In the genomic region with DNA sequence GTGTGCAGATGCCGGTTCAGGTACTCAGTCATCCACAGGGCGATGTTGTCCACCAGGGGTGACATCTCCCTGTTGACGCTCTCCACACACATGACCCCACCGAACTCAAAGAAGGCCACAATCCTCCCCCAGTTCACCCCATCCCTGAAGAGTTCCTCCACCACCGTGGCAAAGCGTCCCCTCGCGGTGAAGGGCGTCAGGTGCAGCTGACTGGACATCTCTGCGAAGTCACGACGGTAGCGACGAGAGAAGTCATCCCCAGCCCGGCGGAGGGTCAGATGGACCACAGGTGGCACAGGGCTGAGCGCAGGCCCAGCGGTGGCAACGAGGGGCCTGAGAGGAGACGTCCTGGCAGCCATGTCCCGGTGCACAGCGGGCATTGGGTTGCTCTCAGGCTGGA, we compare ENCODE assay signal across 8 mouse cellular contexts. TPM values are rescaled to one million over a fixed set of nuclear protein-coding genes. Genes with fewer than 3 reads are reported as not detected.
DNase-seq lines count a peak whose midpoint lies in the region; ATAC-seq and TF ChIP-seq lines count a peak whose summit lies in the region.

No protein-coding gene starts in this region.

- peak overlapping the region; percentile 68 for H3K9ac ChIP-seq in intestine, embryonic 16.5 days (ENCODE audit: low read depth, low read length)
- peak overlapping the region; percentile 57 for H3K9ac ChIP-seq in liver, adult 2 months (ENCODE audit: low read depth, low read length)
- peak overlapping the region; percentile 96 for H3K9ac ChIP-seq in midbrain, embryonic 15.5 days

- H3K4me2 ChIP-seq in intestine, embryonic 16.5 days (ENCODE audit: low read depth, low read length), result peak overlapping the region; percentile 96
- H3K4me2 ChIP-seq in midbrain, embryonic 15.5 days, result peak overlapping the region; percentile 92

- peaks cover 19% of the 10 kb centered on the region for H3K4me1 ChIP-seq in intestine, embryonic 16.5 days (ENCODE audit: control insufficient read depth, insufficient read depth, low read length)
- H3K4me1 ChIP-seq in liver, adult 2 months (ENCODE audit: control insufficient read depth, insufficient read depth, low read length), result no peaks in the 10 kb centered on the region; the same call in 1 of the 2 replicates
- H3K4me1 ChIP-seq in midbrain, embryonic 15.5 days, result peaks cover 34% of the 10 kb centered on the region

- 7% methylated on average over 22 of the region's 22 CpGs for WGBS in intestine, embryonic 16.5 days
- 10% methylated on average over 22 of the region's 22 CpGs for WGBS in liver, adult 2 months
- WGBS in midbrain, embryonic 15.5 days, result 7% methylated on average over 22 of the region's 22 CpGs

- no peak for TF ChIP-seq POLR2A in liver, adult 2 months (IDR thresholded peaks at IDR 0.05; ENCODE audit: extremely low read depth, insufficient read depth, low read length)

- peak; percentile 69 for DNase-seq in adrenal gland, postnatal 10 days
- DNase-seq in embryo, embryonic 10.5 days (ENCODE audit: low spot score), result peak; percentile 59
- peak; percentile 62 to 78 for DNase-seq in heart, adult 18-20 months
- DNase-seq in liver, adult 2 months (ENCODE audit: extremely low read depth, low read depth, low spot score), result no peak
- DNase-seq in spleen, adult 18-20 months, result peak; percentile 73 to 79

- no peaks in the 10 kb centered on the region for H3K9me3 ChIP-seq in intestine, embryonic 16.5 days (ENCODE audit: control insufficient read depth, low read length)
- H3K9me3 ChIP-seq in midbrain, embryonic 15.5 days, result no peaks in the 10 kb centered on the region

- no peaks in the 10 kb centered on the region for H3K79me2 ChIP-seq in liver, adult 2 months (ENCODE audit: control insufficient read depth, insufficient read depth, low read length)

- ATAC-seq in intestine, embryonic 16.5 days, result no peak
- ATAC-seq in midbrain, embryonic 15.5 days (replicated peaks), result no peak
- no peak for ATAC-seq in erythroid progenitor cell, adult 5-6 weeks (replicated peaks; ENCODE audit: low FRiP score, poor library complexity, severe bottlenecking)

- peak overlapping the region; percentile 75 for H3K4me3 ChIP-seq in intestine, embryonic 16.5 days (ENCODE audit: low read length)
- H3K4me3 ChIP-seq in liver, adult 2 months (ENCODE audit: insufficient read depth, low read depth, low read length), result peak overlapping the region; percentile 65
- peak overlapping the region; percentile 68 for H3K4me3 ChIP-seq in midbrain, embryonic 15.5 days

- peak overlapping the region; percentile 28; the same call in 1 of the 2 replicates for H3K27ac ChIP-seq in intestine, embryonic 16.5 days (ENCODE audit: low read length)
- no peak overlapping the region for H3K27ac ChIP-seq in liver, adult 2 months (replicated peaks; ENCODE audit: insufficient read depth, low read depth, low read length)
- no peak overlapping the region for H3K27ac ChIP-seq in midbrain, embryonic 15.5 days

- TF ChIP-seq CTCF in liver, adult 2 months (IDR thresholded peaks at IDR 0.05; ENCODE audit: low read depth, low read length), result peak; percentile 73

- H3K36me3 ChIP-seq in intestine, embryonic 16.5 days (ENCODE audit: control insufficient read depth, insufficient read depth, low read length), result no peaks in the 10 kb centered on the region
- no peaks in the 10 kb centered on the region for H3K36me3 ChIP-seq in liver, adult 2 months (ENCODE audit: control insufficient read depth, insufficient read depth, low read length)
- H3K36me3 ChIP-seq in midbrain, embryonic 15.5 days (replicated peaks), result no peaks in the 10 kb centered on the region

- no peaks in the 10 kb centered on the region for H3K27me3 ChIP-seq in intestine, embryonic 16.5 days (replicated peaks; ENCODE audit: control insufficient read depth, insufficient read depth, low read length)
- peaks cover 5% of the 10 kb centered on the region; the same call in 1 of the 2 replicates for H3K27me3 ChIP-seq in liver, adult 2 months (ENCODE audit: control insufficient read depth, insufficient read depth, low read length)
- H3K27me3 ChIP-seq in midbrain, embryonic 15.5 days (replicated peaks), result no peaks in the 10 kb centered on the region

RNA-seq across cellular contexts. Expression of gene Bcl2, which starts 1.7 kb away (rescaled TPM):
- 1 to 10 TPM; 6.1 to 8.8 TPM for total RNA-seq in adrenal gland, postnatal 10 days (2021)
- 1 to 10 TPM; 5.5 to 6.1 TPM for total RNA-seq in heart, adult 18-20 months (2021)
- polyA plus RNA-seq in intestine, embryonic 16.5 days (2015; fragmentation: Nextera tagmentation; extraction: Ambion mirVana), result 10.1 and 11.9 TPM in 2 replicates
- total RNA-seq in liver, adult 2 months (2014; rRNA removed), result 1.5 and 2.0 TPM in 2 replicates
- polyA plus RNA-seq in liver, adult 2 months (2012; rRNA removed), result 0.26 and 0.35 TPM in 2 replicates
- 15.6 and 15.7 TPM in 2 replicates for polyA plus RNA-seq in midbrain, embryonic 15.5 days (2015; fragmentation: Nextera tagmentation; extraction: Ambion mirVana)
- total RNA-seq in erythroid progenitor cell, adult 5-6 weeks (2015; ENCODE audit: low replicate concordance), result 3.6 and 6.7 TPM in 2 replicates
- 1.1 and 1.9 TPM in 2 replicates for total RNA-seq in erythroid progenitor cell, adult 5-6 weeks (2017; ENCODE audit: low replicate concordance)

RNA-seq across cellular contexts. Expression of gene Kdsr, which starts 47.2 kb away (rescaled TPM):
- total RNA-seq in adrenal gland, postnatal 10 days (2021), result 10 to 100 TPM; 24.2 to 25.3 TPM
- 1 to 10 TPM; 5.0 to 6.7 TPM for total RNA-seq in heart, adult 18-20 months (2021)
- polyA plus RNA-seq in intestine, embryonic 16.5 days (2015; fragmentation: Nextera tagmentation; extraction: Ambion mirVana), result 14.9 and 17.1 TPM in 2 replicates
- 10.4 and 11.4 TPM in 2 replicates for total RNA-seq in liver, adult 2 months (2014; rRNA removed)
- polyA plus RNA-seq in liver, adult 2 months (2012; rRNA removed), result 10.3 and 10.5 TPM in 2 replicates
- polyA plus RNA-seq in midbrain, embryonic 15.5 days (2015; fragmentation: Nextera tagmentation; extraction: Ambion mirVana), result 14.9 and 17.0 TPM in 2 replicates
- 1.4 and 4.2 TPM in 2 replicates for total RNA-seq in erythroid progenitor cell, adult 5-6 weeks (2015; ENCODE audit: low replicate concordance)
- 5.6 and 12.9 TPM in 2 replicates for total RNA-seq in erythroid progenitor cell, adult 5-6 weeks (2017; ENCODE audit: low replicate concordance)
